Mouse (Mus musculus) E14TG2a.4 (cell line): ENCODE data around the gene Rexo1.

Experiments
- CTCF ChIP-seq: conservative IDR thresholded peaks from 2 replicates; pipeline ENCODE4 v1.5.1; 2014; ENCODE audit warnings: low read length
- NANOG ChIP-seq: IDR thresholded peaks from 2 replicates; pipeline ENCODE4 v1.6.1; 2014; ENCODE audit warnings: borderline replicate concordance, low read length, mixed read lengths
- POU5F1 ChIP-seq: IDR thresholded peaks from 2 replicates; pipeline ENCODE4 v1.6.1; 2014; ENCODE audit warnings: low read length, borderline replicate concordance

DNA sequence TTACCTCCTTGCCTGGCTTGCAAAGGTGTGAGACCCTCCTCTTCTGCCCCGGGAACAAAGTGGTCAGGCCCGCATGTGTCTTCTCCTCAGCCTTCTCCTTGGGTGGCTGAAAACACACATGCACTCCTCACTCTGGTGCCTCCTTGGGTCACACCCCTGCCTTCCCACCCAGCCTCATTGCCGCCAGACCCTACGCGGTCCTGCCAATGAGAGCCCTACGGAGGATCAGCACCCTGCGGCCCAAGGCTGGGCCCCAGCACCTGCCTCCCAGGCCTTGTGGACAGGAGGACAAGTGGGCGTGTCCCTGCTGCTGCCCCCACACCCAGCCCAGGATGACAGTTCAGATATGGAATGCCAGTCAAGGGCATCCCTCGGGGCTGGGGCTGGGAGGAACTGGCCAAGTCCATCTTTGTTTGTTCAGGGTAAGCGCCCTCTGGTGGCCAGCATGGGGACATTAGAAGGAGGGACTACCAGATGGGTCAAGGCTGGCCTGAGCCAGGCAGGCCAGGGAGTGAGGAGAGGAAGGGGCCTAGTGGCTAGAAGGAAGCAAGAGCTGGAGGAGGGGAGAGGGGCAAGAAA is 12.8 kb downstream of the Rexo1 start:
- peak; percentile 70 for TF ChIP-seq CTCF
- TF ChIP-seq NANOG: no peak
- TF ChIP-seq POU5F1: no peak
